Mouse (Mus musculus): Measurements from ENCODE around the gene Smc3.
"Not testable (repeated sequence)": the region's sequence is repeated elsewhere in the genome, so short reads cannot be mapped to it uniquely, and the experiment has no call there.

Gene Smc3

GRCm38 (mm10) chr19:53656443-53656842, 56.2 kb downstream of the Smc3 start:
- not testable (repeated sequence) for DNase-seq (ENCODE audit: low spot score)

GRCm38 (mm10) chr19:53657437-53657836, 57.2 kb downstream of the Smc3 start:
- no peak for DNase-seq (ENCODE audit: low spot score)

- no peak for DNase-seq (ENCODE audit: low spot score)
Observed at GRCm38 (mm10) chr19:53660722-53661420, 60.7 kb downstream of the Smc3 start.

GRCm38 (mm10) chr19:53661938-53662722, 61.9 kb downstream of the Smc3 start:
- DNase-seq (ENCODE audit: low spot score), result no peak

- DNase-seq (ENCODE audit: low spot score), result no peak
Observed at GRCm38 (mm10) chr19:53664831-53665230, 64.6 kb downstream of the Smc3 start.

- DNase-seq (ENCODE audit: low spot score), result no peak
Observed at GRCm38 (mm10) chr19:53665391-53665790, 65.2 kb downstream of the Smc3 start.

- no peak for DNase-seq (ENCODE audit: low spot score)
Observed at GRCm38 (mm10) chr19:53666708-53667107, 66.5 kb downstream of the Smc3 start.

- no peak for DNase-seq (ENCODE audit: low spot score)
Observed at GRCm38 (mm10) chr19:53668821-53669220, 68.6 kb downstream of the Smc3 start.

GRCm38 (mm10) chr19:53670625-53671141, 70.5 kb downstream of the Smc3 start:
- no peak for DNase-seq (ENCODE audit: low spot score)

- no peak for DNase-seq (ENCODE audit: low spot score)
Observed at GRCm38 (mm10) chr19:53671432-53671831, 71.2 kb downstream of the Smc3 start.

- no peak for DNase-seq (ENCODE audit: low spot score)
Observed at GRCm38 (mm10) chr19:53674131-53674925, 74.1 kb downstream of the Smc3 start.

- no peak for DNase-seq (ENCODE audit: low spot score)
Observed at GRCm38 (mm10) chr19:53676228-53676627, 76.0 kb downstream of the Smc3 start.

- DNase-seq (ENCODE audit: low spot score), result peak; percentile 18
Observed at GRCm38 (mm10) chr19:53676718-53677634, 76.8 kb downstream of the Smc3 start, which contains the start of gene Rbm20. TSS of gene Rbm20 (plus strand) at chr19:53677306.

GRCm38 (mm10) chr19:53679194-53679593, 79.0 kb downstream of the Smc3 start:
- DNase-seq (ENCODE audit: low spot score), result no peak

GRCm38 (mm10) chr19:53679981-53680380, 79.8 kb downstream of the Smc3 start:
- DNase-seq (ENCODE audit: low spot score), result no peak

GRCm38 (mm10) chr19:53682427-53682826, 82.2 kb downstream of the Smc3 start:
- DNase-seq (ENCODE audit: low spot score), result no peak

GRCm38 (mm10) chr19:53687592-53687991, 87.4 kb downstream of the Smc3 start:
- DNase-seq (ENCODE audit: low spot score), result no peak

- DNase-seq (ENCODE audit: low spot score), result no peak
Observed at GRCm38 (mm10) chr19:53690816-53691215, 90.6 kb downstream of the Smc3 start.

GRCm38 (mm10) chr19:53694020-53694419, 93.8 kb downstream of the Smc3 start:
- no peak for DNase-seq (ENCODE audit: low spot score)

Data from urinary bladder, postnatal 14 days (tissue).